Comparison of ENCODE assay signal across 8 mouse cellular contexts in the genomic region with DNA sequence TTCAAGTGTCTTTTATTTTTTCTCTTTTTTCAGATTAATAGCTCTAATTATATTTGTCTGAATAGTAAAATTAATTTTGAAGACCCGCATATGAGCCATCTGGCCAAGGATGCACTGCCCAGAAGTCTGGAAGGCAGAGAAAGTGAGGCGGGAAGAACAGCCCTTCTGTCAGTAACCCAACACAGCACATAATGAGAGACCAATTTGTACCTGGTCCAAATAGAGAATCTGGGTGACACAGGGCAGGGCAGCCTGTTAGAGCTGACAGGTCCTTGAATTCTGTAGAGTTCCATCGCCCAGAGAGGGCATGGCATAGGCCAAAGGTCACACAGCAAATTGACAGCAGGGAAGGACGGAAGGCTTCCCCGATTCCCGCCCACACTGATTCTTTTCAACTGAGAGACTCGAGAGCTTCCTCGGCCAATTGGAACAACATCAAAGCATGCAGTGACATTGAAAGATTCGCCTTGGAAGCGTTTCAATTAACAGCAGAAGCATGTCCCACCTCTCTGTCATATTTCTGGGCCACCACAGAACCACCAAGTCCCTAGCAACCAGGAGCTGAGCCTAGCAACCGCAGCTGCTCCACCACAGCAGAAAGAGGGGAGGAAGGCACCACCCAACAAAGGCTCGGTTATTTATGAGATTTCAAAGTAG. TPM values are rescaled to one million over a fixed set of nuclear protein-coding genes. Genes with fewer than 3 reads are reported as not detected.
DNase-seq lines count a peak whose midpoint lies in the region; ATAC-seq lines count a peak whose summit lies in the region.

No protein-coding gene starts in this region.

- no peaks in the 10 kb centered on the region for H3K9me3 ChIP-seq in kidney, embryonic 14.5 days (ENCODE audit: control insufficient read depth, low read length)
- H3K9me3 ChIP-seq in midbrain, embryonic 13.5 days = no peaks in the 10 kb centered on the region

- H3K9ac ChIP-seq in kidney, embryonic 14.5 days (ENCODE audit: low read depth, low read length) = no peak overlapping the region
- no peak overlapping the region for H3K9ac ChIP-seq in midbrain, embryonic 13.5 days (replicated peaks)

- ATAC-seq in kidney, embryonic 14.5 days (ENCODE audit: low FRiP score, low TSS enrichment) = peak; percentile 58; the same call in 1 of the 2 replicates
- ATAC-seq in midbrain, embryonic 13.5 days = peak; percentile 57; the same call in 1 of the 2 replicates

- no peak overlapping the region for H3K4me2 ChIP-seq in kidney, embryonic 14.5 days (replicated peaks; ENCODE audit: low read depth, low read length)
- no peak overlapping the region for H3K4me2 ChIP-seq in midbrain, embryonic 13.5 days (replicated peaks)

- WGBS in kidney, embryonic 14.5 days = 25% methylated on average over 12 of the region's 12 CpGs
- 29% methylated on average over 12 of the region's 12 CpGs for WGBS in midbrain, embryonic 13.5 days

- DNase-seq in layer of hippocampus, adult 9-11 months = peak; percentile 55
- no peak for DNase-seq in layer of hippocampus, postnatal 25 days (ENCODE audit: extremely low spot score in 1 of 2, low spot score in 1 of 2)
- peak; percentile 55 to 58 for DNase-seq in adrenal gland, postnatal 36 days
- no peak for DNase-seq in thymus, postnatal 0 days (ENCODE audit: low spot score)
- no peak for DNase-seq in spleen, postnatal 10 days (ENCODE audit: low spot score in 2 of 2)
- no peak for DNase-seq in urinary bladder, postnatal 10 days (ENCODE audit: low spot score)

- H3K27me3 ChIP-seq in kidney, embryonic 14.5 days (ENCODE audit: control insufficient read depth, insufficient read depth, low read length) = no peaks in the 10 kb centered on the region
- H3K27me3 ChIP-seq in midbrain, embryonic 13.5 days = 0 out of 2 replicates have a peak, but pooled peaks cover 6% of the 10 kb centered on the region

- no peaks in the 10 kb centered on the region for H3K36me3 ChIP-seq in kidney, embryonic 14.5 days (ENCODE audit: control insufficient read depth, insufficient read depth, low read length)
- no peaks in the 10 kb centered on the region for H3K36me3 ChIP-seq in midbrain, embryonic 13.5 days

- H3K27ac ChIP-seq in kidney, embryonic 14.5 days (ENCODE audit: low read depth, low read length) = no peak overlapping the region
- H3K27ac ChIP-seq in midbrain, embryonic 13.5 days = peak overlapping the region; percentile 30

- H3K4me3 ChIP-seq in kidney, embryonic 14.5 days (ENCODE audit: low read length) = no peak overlapping the region
- H3K4me3 ChIP-seq in midbrain, embryonic 13.5 days (replicated peaks) = no peak overlapping the region

- H3K4me1 ChIP-seq in kidney, embryonic 14.5 days (ENCODE audit: control insufficient read depth, insufficient read depth, low read length) = no peaks in the 10 kb centered on the region; the same call in 1 of the 2 replicates
- peaks cover 17% of the 10 kb centered on the region for H3K4me1 ChIP-seq in midbrain, embryonic 13.5 days (replicated peaks)

RNA-seq across cellular contexts. Expression of gene Myo18b, which starts 36.7 kb away (rescaled TPM):
- 1 to 10 TPM; 1.0 to 1.7 TPM for total RNA-seq in layer of hippocampus, postnatal 25 days (2021)
- under 1 TPM; 0.03 TPM for total RNA-seq in adrenal gland, postnatal 36 days (2021)
- polyA plus RNA-seq in kidney, embryonic 14.5 days (2014; fragmentation: Nextera tagmentation; extraction: Ambion mirVana) = 0.11 and 0.26 TPM in 2 replicates
- polyA plus RNA-seq in midbrain, embryonic 13.5 days (2015; fragmentation: Nextera tagmentation; extraction: Ambion mirVana) = 2.1 and 2.3 TPM in 2 replicates
- 0.05 and 0.09 TPM in 2 replicates for polyA plus RNA-seq in thymus, postnatal 0 days (2015; fragmentation: Nextera tagmentation; extraction: Ambion mirVana)

Comparison
In these comparisons a context has a peak if more than half of its experiments do, and no peak if none do; other contexts are left out.
1. DNase-seq: peak in layer of hippocampus, adult 9-11 months (single experiment) and adrenal gland, postnatal 36 days (2 of 2); none in layer of hippocampus, postnatal 25 days (0 of 2), thymus, postnatal 0 days (single experiment), spleen, postnatal 10 days (0 of 2) and urinary bladder, postnatal 10 days (single experiment).